Comparison of ENCODE assay signal across 12 mouse cellular contexts in genomic region chr3:69803137-69803536, GRCm38 (mm10).
"Had no signal": no experiment of that assay in that cellular context is flagged by ENCODE, and none has a peak within 500 bp of the region (broad histone marks: within the 10 kb centered on the region; RNA-seq: fewer than 3 reads in every experiment).

No protein-coding gene starts in this region.

- DNase-seq: retina, postnatal 1 day; right cerebral cortex, adult 18-20 months; right cerebral cortex, postnatal 14 days; right cerebral cortex, postnatal 25 days; right cerebral cortex, postnatal 4 days; spleen, adult 18-20 months; thymus, adult 18-20 months; thymus, adult 2 months; thymus, postnatal 14 days; thymus, postnatal 25 days; thymus, postnatal 36 days; thymus, postnatal 4 days had no signal
